Mouse (Mus musculus) gastrocnemius, adult 8-10 months (tissue): ENCODE results near the gene Mrpl37. TPM values are rescaled to one million over a fixed set of nuclear protein-coding genes. Genes with fewer than 3 reads are reported as not detected.
"Not testable (repeated sequence)": the region's sequence is repeated elsewhere in the genome, so short reads cannot be mapped to it uniquely, and the experiment has no call there.

ENCODE experiments used
- DNase-seq, 2 experiments: peaks; one replicate each; pipeline ENCODE4 v3.0.0; 2022; ENCODE audit warnings: low spot score in 2 of 2
- total RNA-seq, 4 experiments: library from RNA; stranded (reverse); gene quantifications; 2 replicates each; pipeline ENCODE4 v1.2.4; 2022

The Mrpl37 gene
- 10 to 100 TPM; 77.8 to 92.6 (median 86.3) TPM for total RNA-seq

- peak; percentile 90 to 91 for DNase-seq
Observed at GRCm38 (mm10) chr4:107066252-107067124, at the start of gene Mrpl37, which contains the start of gene Cyb5rl. Gene Mrpl37 (minus strand): TSS chr4:107066868. Gene Cyb5rl (plus strand): TSS chr4:107066988.

- no peak for DNase-seq
Observed at GRCm38 (mm10) chr4:107114278-107114677, 47.6 kb upstream of the Mrpl37 start.

- not testable (repeated sequence) for DNase-seq
Observed at GRCm38 (mm10) chr4:107109181-107109580, 42.5 kb upstream of the Mrpl37 start.

- DNase-seq = no peak
Observed at GRCm38 (mm10) chr4:107108291-107108731, 41.6 kb upstream of the Mrpl37 start.

- DNase-seq = no peak
Observed at GRCm38 (mm10) chr4:107106777-107107176, 40.1 kb upstream of the Mrpl37 start.

GRCm38 (mm10) chr4:107102220-107102619 lies 35.6 kb upstream of the Mrpl37 start:
- DNase-seq = no peak

GRCm38 (mm10) chr4:107098791-107099525 lies 32.3 kb upstream of the Mrpl37 start:
- DNase-seq = no peak

- no peak for DNase-seq
Observed at GRCm38 (mm10) chr4:107098375-107098774, 31.7 kb upstream of the Mrpl37 start.

- DNase-seq = no peak
Observed at GRCm38 (mm10) chr4:107097871-107098270, 31.2 kb upstream of the Mrpl37 start.

- no peak for DNase-seq
Observed at GRCm38 (mm10) chr4:107096841-107097373, 30.2 kb upstream of the Mrpl37 start, which contains the start of gene Cdcp2. Gene Cdcp2 (plus strand): TSS chr4:107096891.

GRCm38 (mm10) chr4:107096043-107096442 lies 29.4 kb upstream of the Mrpl37 start:
- DNase-seq = no peak

- DNase-seq = no peak
Observed at GRCm38 (mm10) chr4:107094484-107095187, 28.0 kb upstream of the Mrpl37 start.

- no peak for DNase-seq
Observed at GRCm38 (mm10) chr4:107091696-107092095, 25.0 kb upstream of the Mrpl37 start.

- no peak for DNase-seq
Observed at GRCm38 (mm10) chr4:107084858-107085257, 18.2 kb upstream of the Mrpl37 start.

- no peak for DNase-seq
Observed at GRCm38 (mm10) chr4:107084343-107084742, 17.7 kb upstream of the Mrpl37 start.

- DNase-seq = no peak
Observed at GRCm38 (mm10) chr4:107083126-107083525, 16.5 kb upstream of the Mrpl37 start.

- no peak for DNase-seq
Observed at GRCm38 (mm10) chr4:107082185-107082584, 15.5 kb upstream of the Mrpl37 start.

- no peak for DNase-seq
Observed at GRCm38 (mm10) chr4:107079716-107080115, 13.0 kb upstream of the Mrpl37 start.

- DNase-seq = no peak
Observed at GRCm38 (mm10) chr4:107078894-107079293, 12.2 kb upstream of the Mrpl37 start.

GRCm38 (mm10) chr4:107075456-107075855 lies 8.8 kb upstream of the Mrpl37 start:
- no peak for DNase-seq

GRCm38 (mm10) chr4:107072343-107072742 lies 5.7 kb upstream of the Mrpl37 start:
- no peak for DNase-seq
